Mouse (Mus musculus) spleen, adult 18-20 months (tissue): ENCODE measurements around the gene Snapc1.

ENCODE experiments used
- DNase-seq, 2 experiments: peaks; one replicate each; pipeline ENCODE4 v3.0.0; 2022; ENCODE audit warnings: mixed read lengths in 2 of 2

The Snapc1 gene

GRCm38 (mm10) chr12:73964291-73965281 is at the start of gene Snapc1:
TSS of gene Snapc1 (plus strand) at chr12:73964481.
- peak; percentile 93 to 98 for DNase-seq

- DNase-seq = no peak
Measured at GRCm38 (mm10) chr12:73918479-73918878, 45.8 kb upstream of the Snapc1 start.

DNA sequence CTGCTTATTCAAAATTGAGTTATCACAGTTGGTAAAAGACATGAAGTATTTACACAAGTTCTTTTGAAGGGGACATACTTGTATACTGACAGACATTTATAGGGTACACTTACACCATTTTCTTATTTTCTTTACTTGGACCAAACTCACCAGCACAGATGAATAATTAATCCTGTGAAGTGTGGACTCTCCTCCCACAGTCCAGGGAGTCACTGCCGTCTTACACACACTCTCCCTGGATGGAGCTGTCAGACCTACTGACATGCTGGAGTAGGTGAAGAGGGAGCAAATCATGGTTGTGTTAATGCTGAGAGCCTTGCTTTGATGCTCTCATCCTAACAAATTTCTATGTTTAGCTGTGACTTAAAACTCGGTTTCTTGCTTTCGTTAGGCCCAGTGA is 34.0 kb upstream of the Snapc1 start:
- no peak for DNase-seq

DNA sequence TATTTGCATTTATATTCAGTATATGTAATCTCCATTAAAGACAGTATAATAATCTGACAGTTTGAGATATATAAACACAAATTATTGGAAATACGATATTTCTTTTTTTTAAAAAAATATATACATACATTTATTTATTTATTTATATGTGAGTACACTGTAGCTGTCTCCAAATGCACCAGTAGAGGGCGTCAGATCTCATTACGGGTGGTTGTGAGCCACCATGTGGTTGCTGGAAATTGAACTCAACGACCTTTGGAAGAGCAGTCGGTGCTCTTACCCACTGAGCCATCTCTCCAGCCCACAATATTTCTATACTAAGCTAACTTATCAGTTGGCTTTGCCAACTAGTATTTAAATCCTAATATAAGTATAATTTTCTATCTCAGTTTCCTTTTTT is 33.0 kb upstream of the Snapc1 start:
- DNase-seq = peak in 1 of 2 experiments; percentile 33

GRCm38 (mm10) chr12:73934528-73934927 is 29.8 kb upstream of the Snapc1 start:
- DNase-seq = no peak

DNA sequence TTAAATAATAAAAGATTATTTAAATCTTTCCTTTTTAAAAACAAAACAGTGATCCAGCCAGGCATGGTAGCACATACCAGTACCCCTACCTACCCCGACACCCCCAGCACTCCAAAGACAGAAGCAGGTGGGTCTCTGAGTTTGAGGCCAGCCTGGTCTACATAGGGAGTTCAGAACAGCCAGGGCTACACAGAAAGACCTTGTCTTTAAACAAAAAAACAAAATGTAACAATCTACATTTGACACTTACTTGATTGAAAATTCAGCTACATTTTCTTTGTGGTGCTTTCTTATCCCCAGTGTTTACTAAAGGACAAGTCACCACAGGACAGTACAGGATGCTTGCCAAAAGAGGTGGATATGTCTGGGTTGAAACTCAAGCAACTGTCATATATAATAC is 26.9 kb upstream of the Snapc1 start, which contains the start of gene Gm49321:
Gene Gm49321 (plus strand): TSS at position 301 of the 400 bp plus-strand sequence.
- DNase-seq = no peak

DNA sequence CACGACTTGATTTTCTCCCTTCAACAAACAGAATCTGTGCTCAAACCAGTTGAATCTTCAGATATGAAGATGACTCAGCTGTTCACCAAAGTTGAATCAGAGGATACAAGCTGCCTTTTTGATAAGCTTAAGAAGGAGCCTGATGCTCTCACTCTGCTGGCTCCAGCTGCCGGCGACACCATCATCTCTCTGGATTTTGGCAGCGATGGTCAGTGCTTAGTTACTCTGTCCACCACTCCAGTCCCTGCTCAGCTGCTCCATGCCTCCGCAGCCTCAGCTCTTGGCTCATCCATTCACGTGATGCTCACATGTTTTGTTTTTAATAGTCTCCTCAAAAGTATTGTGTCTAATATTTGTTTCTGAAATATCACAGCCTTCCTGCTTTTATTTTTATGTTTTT is 24.7 kb upstream of the Snapc1 start:
- no peak for DNase-seq

- no peak for DNase-seq
Measured at GRCm38 (mm10) chr12:73948415-73948814, 15.9 kb upstream of the Snapc1 start.

GRCm38 (mm10) chr12:73949318-73950058 is 14.8 kb upstream of the Snapc1 start:
- DNase-seq = peak in 1 of 2 experiments; percentile 11

DNA sequence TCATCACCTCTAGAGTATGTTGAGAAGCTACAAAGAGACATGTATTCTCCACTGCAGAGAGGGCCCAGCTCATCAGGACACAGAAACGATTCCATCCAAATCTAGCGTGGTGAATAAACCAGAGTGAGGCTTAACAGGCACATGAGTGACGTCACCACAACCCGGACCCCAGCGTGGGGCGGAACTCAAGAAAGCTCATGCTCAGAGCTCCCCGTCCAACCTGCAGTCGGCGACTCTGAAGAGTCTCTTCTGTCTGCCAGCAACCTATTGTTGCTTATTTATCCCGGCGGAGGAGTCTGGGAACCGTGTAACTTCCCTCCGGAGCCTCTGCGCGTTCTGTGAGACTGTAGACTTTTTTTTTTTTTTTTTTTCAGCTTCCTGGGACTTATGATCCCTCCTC is 11.4 kb upstream of the Snapc1 start:
- DNase-seq = peak; percentile 20 to 23

DNA sequence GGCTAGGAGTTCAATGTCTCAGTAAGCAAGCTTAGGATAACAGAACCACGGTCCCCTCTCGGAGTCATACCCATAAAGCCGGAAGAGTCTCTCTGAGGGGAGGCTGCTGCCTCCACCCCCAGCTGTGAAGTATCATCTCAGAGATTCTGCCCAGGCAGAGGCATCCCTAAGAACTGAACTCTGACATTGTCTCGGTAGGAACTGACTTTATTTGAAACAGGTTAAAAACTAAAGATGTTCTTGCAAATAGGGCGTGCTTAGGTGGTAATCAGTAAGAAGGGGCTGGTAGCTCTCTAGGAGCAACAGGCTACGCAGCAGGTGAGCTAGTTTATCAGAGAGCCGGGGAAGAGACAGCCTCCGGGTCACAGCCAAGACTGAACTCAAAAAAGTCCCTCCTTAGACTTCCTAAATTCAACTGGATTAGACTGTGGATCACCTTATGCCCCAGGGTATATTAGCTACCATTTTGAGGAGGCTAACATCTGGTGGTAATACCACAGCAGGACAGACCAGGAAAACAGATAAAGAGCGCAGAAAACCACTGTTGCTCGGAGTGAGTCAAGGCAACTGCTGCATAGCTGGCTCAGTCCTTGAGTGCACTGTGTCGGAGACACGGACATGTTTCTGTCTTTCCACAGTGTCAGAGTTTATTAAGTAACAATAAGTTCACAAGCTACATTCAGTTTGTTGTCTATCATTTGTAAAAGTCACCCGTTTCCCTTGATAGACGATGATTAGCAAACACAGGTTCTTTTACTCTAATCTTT is 10.7 kb upstream of the Snapc1 start:
- DNase-seq = no peak

- DNase-seq = no peak
Measured at GRCm38 (mm10) chr12:73954785-73955184, 9.5 kb upstream of the Snapc1 start.

- DNase-seq = no peak
Measured at GRCm38 (mm10) chr12:73957676-73958075, 6.6 kb upstream of the Snapc1 start.

DNA sequence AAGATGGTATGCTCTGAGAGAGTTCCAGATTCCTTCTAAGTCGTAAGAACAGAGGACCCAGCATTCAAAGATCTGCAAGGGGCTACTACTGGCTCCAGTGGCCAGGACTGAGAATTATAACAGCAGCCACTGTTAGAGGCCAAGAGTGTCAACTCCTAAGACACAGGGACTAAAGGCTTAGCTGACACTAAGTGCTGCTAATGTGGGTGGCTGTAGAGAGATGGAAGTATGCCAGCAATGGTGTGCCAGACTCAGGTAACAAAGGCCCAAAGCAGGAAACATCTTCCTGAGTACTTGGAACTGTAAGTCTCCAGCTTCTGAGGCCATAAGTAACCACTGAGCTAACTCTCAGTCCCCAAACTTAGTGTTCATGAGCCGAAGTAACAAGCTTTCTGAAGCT is 5.5 kb upstream of the Snapc1 start:
- no peak for DNase-seq

DNA sequence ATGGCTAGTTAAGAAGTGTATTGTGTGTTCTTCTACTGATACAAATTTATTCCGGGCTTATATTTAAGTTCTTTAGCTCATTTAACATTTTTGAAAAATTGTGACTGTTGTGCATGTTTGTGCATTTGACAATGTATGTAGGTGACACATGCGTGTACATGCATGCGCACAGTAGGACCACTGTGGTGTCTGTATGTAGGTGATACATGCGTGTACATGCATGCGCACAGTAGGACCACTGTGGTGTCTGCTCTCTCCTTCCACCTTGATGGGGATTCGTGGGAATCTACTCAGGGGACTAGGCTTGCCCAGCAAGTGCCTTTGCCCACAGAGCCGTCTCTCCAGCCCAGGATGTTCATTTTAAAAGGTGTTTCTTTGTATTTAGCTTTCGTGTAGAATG is 4.9 kb downstream of the Snapc1 start:
- no peak for DNase-seq

DNA sequence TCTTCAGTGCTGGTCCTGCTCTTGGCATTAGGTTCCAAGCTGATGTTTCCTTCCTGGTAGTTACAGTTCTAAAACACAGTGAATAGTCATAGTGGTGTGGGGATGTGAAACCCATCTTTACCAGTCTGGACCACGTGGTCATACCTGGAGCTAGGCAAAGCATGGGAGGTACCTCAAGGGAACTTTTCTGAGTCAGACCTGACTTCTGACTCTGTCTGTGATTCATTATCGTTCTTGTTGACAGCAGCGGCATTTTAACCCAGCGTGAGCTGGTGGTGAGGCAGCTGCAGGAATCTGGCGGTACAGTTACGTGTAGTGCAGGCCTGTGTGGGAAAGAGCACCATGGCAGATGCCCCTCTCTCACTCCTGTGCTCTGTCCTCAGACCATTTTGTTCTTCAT is 10.3 kb downstream of the Snapc1 start:
- no peak for DNase-seq

DNA sequence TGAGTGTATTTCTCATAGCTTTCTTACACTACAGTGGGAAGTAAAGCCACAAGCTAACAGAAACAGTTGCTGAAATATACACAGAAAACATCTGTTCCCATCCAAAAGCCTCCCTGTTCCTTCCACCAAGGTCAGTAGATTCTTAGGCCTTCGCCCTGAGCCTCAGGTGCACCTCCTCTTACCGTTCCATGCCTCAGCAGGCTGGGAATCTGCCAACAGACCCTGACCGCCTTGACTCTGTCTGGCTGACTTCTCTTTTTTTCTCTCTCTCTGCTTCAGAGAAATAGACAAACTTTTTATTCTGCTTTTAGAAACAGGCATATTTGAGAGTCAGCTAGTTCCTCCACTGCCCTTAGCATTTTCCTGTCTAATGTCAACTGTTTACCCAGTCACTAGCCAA is 13.9 kb downstream of the Snapc1 start:
- no peak for DNase-seq

GRCm38 (mm10) chr12:73979667-73980066 is 15.4 kb downstream of the Snapc1 start:
- DNase-seq = no peak

DNA sequence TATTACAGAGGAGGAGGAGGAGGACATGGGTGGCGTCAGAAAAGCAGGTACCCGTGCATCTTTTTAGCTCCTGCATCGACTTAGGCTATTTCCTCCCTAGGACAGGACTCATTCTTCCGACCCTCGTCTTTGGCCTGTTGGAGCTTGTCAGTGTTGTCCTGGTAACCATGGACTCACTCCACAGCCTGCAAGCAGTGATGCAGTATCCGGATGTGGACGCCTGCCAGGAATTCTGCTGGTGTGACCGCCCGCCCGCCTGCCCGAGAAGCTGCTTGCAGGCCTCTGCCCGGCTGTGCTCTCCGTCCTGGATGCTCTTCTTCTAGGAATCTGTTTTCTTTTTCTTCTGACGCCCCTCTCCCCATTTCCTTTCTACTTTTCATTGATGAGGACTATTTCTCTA is 18.3 kb downstream of the Snapc1 start:
- no peak for DNase-seq

DNA sequence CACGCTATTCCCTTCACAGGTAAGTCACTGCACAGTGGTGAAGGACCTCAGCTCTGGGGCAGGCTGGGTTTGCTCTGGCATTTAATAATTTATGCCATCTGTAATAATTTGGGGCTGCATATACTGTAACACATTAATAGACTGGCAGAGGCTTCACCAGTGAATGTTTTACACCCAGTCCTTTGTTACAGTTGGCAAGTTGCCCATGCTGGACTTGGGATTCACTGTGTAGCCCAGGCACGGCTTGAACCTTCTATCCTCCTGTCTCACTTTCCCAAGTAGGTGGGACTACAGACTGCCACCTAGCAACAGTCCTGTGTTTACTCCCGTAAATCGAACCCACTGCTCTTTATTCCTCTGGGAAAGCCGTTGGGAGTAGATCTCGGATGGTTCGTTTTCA is 22.0 kb downstream of the Snapc1 start:
- DNase-seq = no peak

DNA sequence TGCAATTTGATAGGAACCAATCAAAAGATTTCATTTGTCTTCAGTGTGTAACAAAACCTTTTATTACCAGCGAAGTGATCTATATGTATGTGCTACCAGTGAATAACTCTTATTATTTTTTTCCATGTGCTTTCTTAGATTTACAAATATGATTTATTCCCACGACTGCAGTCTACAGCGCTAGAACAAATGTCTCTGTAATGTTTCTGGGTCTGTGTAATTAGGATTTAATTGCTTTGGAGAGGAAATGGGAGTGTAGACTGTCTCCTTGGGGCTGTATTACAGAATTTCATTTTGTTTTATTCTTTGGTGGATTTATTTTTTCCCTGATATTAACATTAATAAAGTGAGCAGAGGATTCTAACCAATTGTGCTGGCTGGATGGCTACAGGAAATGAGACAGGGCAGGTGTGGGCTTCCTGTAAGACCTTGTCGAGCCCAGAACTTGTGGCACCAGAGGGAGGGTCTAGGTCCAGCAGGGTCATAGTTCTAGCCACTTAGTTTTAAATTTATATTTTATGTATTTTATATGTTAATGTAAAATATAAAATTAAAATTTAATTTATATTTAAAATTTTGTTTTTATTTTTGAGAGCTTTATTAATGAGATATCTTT is 24.2 kb downstream of the Snapc1 start:
- no peak for DNase-seq

- DNase-seq = peak; percentile 26 to 68
Measured at GRCm38 (mm10) chr12:73989594-73989993, 25.3 kb downstream of the Snapc1 start.

- DNase-seq = no peak
Measured at GRCm38 (mm10) chr12:73996906-73997296, 32.6 kb downstream of the Snapc1 start.
